Mouse (Mus musculus): Measurements from ENCODE around the gene Fbxw4. TPM values are rescaled to one million over a fixed set of nuclear protein-coding genes. Genes with fewer than 3 reads are reported as not detected.

The Fbxw4 gene
- polyA plus RNA-seq, 1 experiment from 2014 or later, result 5.0 TPM

- ATAC-seq (replicated peaks; ENCODE audit: low FRiP score) (no peak), DNase-seq (ENCODE audit: low spot score) (no peak)
- 12% methylated on average over 3 of the region's 3 CpGs for WGBS
- no peak overlapping the region for H3K27ac ChIP-seq (ENCODE audit: low read depth, low read length)
- H3K4me3 ChIP-seq (ENCODE audit: low read depth, low read length), result peak overlapping the region; percentile 37
- H3K36me3 ChIP-seq (ENCODE audit: control insufficient read depth, insufficient read depth, low read length), result no peaks in the 10 kb centered on the region
- peaks cover 13% of the 10 kb centered on the region; the same call in 1 of the 2 replicates for H3K4me1 ChIP-seq (replicated peaks; ENCODE audit: control insufficient read depth, insufficient read depth, low read length)
- H3K27me3 ChIP-seq (ENCODE audit: control insufficient read depth, insufficient read depth, low read length), result peaks cover 45% of the 10 kb centered on the region
- peak overlapping the region; percentile 74 for H3K4me2 ChIP-seq (ENCODE audit: low read depth, low read length, severe bottlenecking)
- peak overlapping the region; percentile 53 for H3K9ac ChIP-seq (ENCODE audit: low read length)
- H3K9me3 ChIP-seq (ENCODE audit: control insufficient read depth, low read length), result no peaks in the 10 kb centered on the region
Measured at GRCm38 (mm10) chr19:45542061-45542460, 118.1 kb downstream of the Fbxw4 start.

GRCm38 (mm10) chr19:45541409-45542041, 118.6 kb downstream of the Fbxw4 start:
- ATAC-seq (replicated peaks; ENCODE audit: low FRiP score), result peak; percentile 58; the same call in 1 of the 2 replicates
- 1% methylated on average over 47 of the region's 58 CpGs for WGBS

GRCm38 (mm10) chr19:45540657-45541408, 119.3 kb downstream of the Fbxw4 start:
- Histone ChIP-seq H3K9ac (ENCODE audit: low read length) (peak overlapping the region; percentile 53), H3K4me2 (ENCODE audit: low read depth, low read length, severe bottlenecking) (peak overlapping the region; percentile 74), H3K4me3 (ENCODE audit: low read depth, low read length) (peak overlapping the region; percentile 37), H3K27ac (ENCODE audit: low read depth, low read length) (no peak overlapping the region), H3K36me3 (ENCODE audit: control insufficient read depth, insufficient read depth, low read length) (no peaks in the 10 kb centered on the region), H3K27me3 (ENCODE audit: control insufficient read depth, insufficient read depth, low read length) (peaks cover 40% of the 10 kb centered on the region), H3K4me1 (replicated peaks; ENCODE audit: control insufficient read depth, insufficient read depth, low read length) (peaks cover 13% of the 10 kb centered on the region; the same call in 1 of the 2 replicates), H3K9me3 (ENCODE audit: control insufficient read depth, low read length) (no peaks in the 10 kb centered on the region)
- no peak for DNase-seq (ENCODE audit: low spot score)
- ATAC-seq (replicated peaks; ENCODE audit: low FRiP score), result no peak
- 24% methylated on average over 8 of the region's 8 CpGs for WGBS

More at GRCm38 (mm10) chr19:45541409-45542041, 118.6 kb downstream of the Fbxw4 start:
- Histone ChIP-seq H3K4me2 (ENCODE audit: low read depth, low read length, severe bottlenecking) (peak overlapping the region; percentile 74), H3K9ac (ENCODE audit: low read length) (peak overlapping the region; percentile 53), H3K4me1 (replicated peaks; ENCODE audit: control insufficient read depth, insufficient read depth, low read length) (peaks cover 13% of the 10 kb centered on the region; the same call in 1 of the 2 replicates), H3K4me3 (ENCODE audit: low read depth, low read length) (peak overlapping the region; percentile 37), H3K9me3 (ENCODE audit: control insufficient read depth, low read length) (no peaks in the 10 kb centered on the region), H3K27ac (ENCODE audit: low read depth, low read length) (no peak overlapping the region), H3K27me3 (ENCODE audit: control insufficient read depth, insufficient read depth, low read length) (peaks cover 45% of the 10 kb centered on the region), H3K36me3 (ENCODE audit: control insufficient read depth, insufficient read depth, low read length) (no peaks in the 10 kb centered on the region)
- DNase-seq (ENCODE audit: low spot score), result peak; percentile 78

GRCm38 (mm10) chr19:45537505-45537904, 122.6 kb downstream of the Fbxw4 start:
- Histone ChIP-seq H3K4me3 (ENCODE audit: low read depth, low read length) (no peak overlapping the region), H3K27me3 (ENCODE audit: control insufficient read depth, insufficient read depth, low read length) (peaks cover 19% of the 10 kb centered on the region), H3K27ac (ENCODE audit: low read depth, low read length) (no peak overlapping the region), H3K9me3 (ENCODE audit: control insufficient read depth, low read length) (no peaks in the 10 kb centered on the region), H3K9ac (ENCODE audit: low read length) (no peak overlapping the region), H3K4me1 (replicated peaks; ENCODE audit: control insufficient read depth, insufficient read depth, low read length) (peaks cover 12% of the 10 kb centered on the region; the same call in 1 of the 2 replicates), H3K4me2 (ENCODE audit: low read depth, low read length, severe bottlenecking) (no peak overlapping the region), H3K36me3 (ENCODE audit: control insufficient read depth, insufficient read depth, low read length) (no peaks in the 10 kb centered on the region)
- DNase-seq (ENCODE audit: low spot score) (no peak), ATAC-seq (replicated peaks; ENCODE audit: low FRiP score) (no peak)
- 74% methylated on average over 1 of the region's 1 CpGs for WGBS

- Histone ChIP-seq H3K27ac (ENCODE audit: low read depth, low read length) (no peak overlapping the region), H3K4me3 (ENCODE audit: low read depth, low read length) (no peak overlapping the region), H3K4me1 (replicated peaks; ENCODE audit: control insufficient read depth, insufficient read depth, low read length) (peaks cover 5% of the 10 kb centered on the region; the same call in 1 of the 2 replicates), H3K4me2 (ENCODE audit: low read depth, low read length, severe bottlenecking) (no peak overlapping the region), H3K9ac (ENCODE audit: low read length) (no peak overlapping the region), H3K27me3 (ENCODE audit: control insufficient read depth, insufficient read depth, low read length) (peaks cover 7% of the 10 kb centered on the region), H3K36me3 (ENCODE audit: control insufficient read depth, insufficient read depth, low read length) (no peaks in the 10 kb centered on the region), H3K9me3 (ENCODE audit: control insufficient read depth, low read length) (no peaks in the 10 kb centered on the region)
- ATAC-seq (replicated peaks; ENCODE audit: low FRiP score) (no peak; the same call in 1 of the 2 replicates), DNase-seq (ENCODE audit: low spot score) (no peak)
- 69% methylated on average over 6 of the region's 6 CpGs for WGBS
Measured at GRCm38 (mm10) chr19:45535929-45536328, 124.2 kb downstream of the Fbxw4 start.

DNA sequence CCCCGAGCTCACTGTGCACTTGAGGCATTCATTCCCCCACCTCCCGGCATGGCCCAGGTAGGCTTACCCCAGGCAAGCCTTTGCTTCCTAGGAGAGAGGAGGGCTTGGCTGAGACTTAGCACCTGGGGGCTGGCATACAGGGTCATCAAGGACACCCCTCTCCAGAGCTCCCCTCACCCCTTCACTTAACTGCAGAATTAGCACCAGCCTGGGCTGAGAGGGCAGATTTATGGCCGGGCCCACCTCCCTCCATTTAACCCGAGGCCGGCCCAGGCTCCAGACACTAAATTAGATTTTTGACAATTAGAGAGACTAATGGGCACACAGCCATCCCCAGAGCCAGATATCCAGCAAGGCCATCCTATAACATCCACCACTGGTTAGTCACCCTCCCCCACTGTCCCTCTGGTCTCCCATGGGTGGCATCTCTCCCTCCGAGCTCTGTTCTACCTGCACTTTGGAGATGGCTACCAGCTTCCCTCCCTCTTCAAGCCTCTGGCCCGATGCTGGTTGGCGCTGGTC, 124.8 kb downstream of the Fbxw4 start:
- H3K27me3 ChIP-seq (ENCODE audit: control insufficient read depth, insufficient read depth, low read length), result peaks cover 2% of the 10 kb centered on the region; the same call in 1 of the 2 replicates
- DNase-seq (ENCODE audit: low spot score) (no peak), ATAC-seq (replicated peaks; ENCODE audit: low FRiP score) (no peak)
- WGBS, result 86% methylated on average over 8 of the region's 8 CpGs
- H3K4me2 ChIP-seq (ENCODE audit: low read depth, low read length, severe bottlenecking), result no peak overlapping the region
- no peaks in the 10 kb centered on the region for H3K9me3 ChIP-seq (ENCODE audit: control insufficient read depth, low read length)
- H3K36me3 ChIP-seq (ENCODE audit: control insufficient read depth, insufficient read depth, low read length), result no peaks in the 10 kb centered on the region
- peaks cover 5% of the 10 kb centered on the region; the same call in 1 of the 2 replicates for H3K4me1 ChIP-seq (replicated peaks; ENCODE audit: control insufficient read depth, insufficient read depth, low read length)
- H3K27ac ChIP-seq (ENCODE audit: low read depth, low read length), result no peak overlapping the region
- no peak overlapping the region for H3K4me3 ChIP-seq (ENCODE audit: low read depth, low read length)
- H3K9ac ChIP-seq (ENCODE audit: low read length), result no peak overlapping the region

DNA sequence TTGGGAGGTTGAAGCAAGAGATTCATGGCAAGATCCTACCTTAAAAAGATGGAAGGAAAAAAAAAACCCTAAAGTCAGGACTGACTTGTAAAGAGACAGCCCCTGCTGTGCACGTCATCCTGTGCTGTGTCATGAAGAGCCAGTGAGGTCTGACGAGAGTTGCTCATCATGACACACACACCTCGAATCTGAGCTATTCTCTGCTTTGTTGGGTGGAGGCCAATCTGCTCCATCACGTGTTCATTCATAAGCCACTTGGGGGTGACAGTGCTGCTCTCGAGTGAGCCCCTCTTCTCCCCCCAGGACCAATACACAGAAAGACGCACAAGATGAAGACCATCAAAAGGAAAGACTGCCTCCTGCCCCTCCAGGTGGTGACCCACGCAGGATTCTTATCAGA, 126.5 kb downstream of the Fbxw4 start:
- no peak overlapping the region for H3K4me3 ChIP-seq (ENCODE audit: low read depth, low read length)
- DNase-seq (ENCODE audit: low spot score), result no peak
- H3K4me1 ChIP-seq (replicated peaks; ENCODE audit: control insufficient read depth, insufficient read depth, low read length), result peaks cover 5% of the 10 kb centered on the region; the same call in 1 of the 2 replicates
- ATAC-seq (replicated peaks; ENCODE audit: low FRiP score), result no peak
- WGBS, result 77% methylated on average over 7 of the region's 7 CpGs
- no peaks in the 10 kb centered on the region for H3K27me3 ChIP-seq (ENCODE audit: control insufficient read depth, insufficient read depth, low read length)
- no peak overlapping the region for H3K9ac ChIP-seq (ENCODE audit: low read length)
- H3K27ac ChIP-seq (ENCODE audit: low read depth, low read length), result no peak overlapping the region
- H3K4me2 ChIP-seq (ENCODE audit: low read depth, low read length, severe bottlenecking), result no peak overlapping the region
- no peaks in the 10 kb centered on the region for H3K9me3 ChIP-seq (ENCODE audit: control insufficient read depth, low read length)
- peaks cover under 1% of the 10 kb centered on the region; the same call in 1 of the 2 replicates for H3K36me3 ChIP-seq (ENCODE audit: control insufficient read depth, insufficient read depth, low read length)

DNA sequence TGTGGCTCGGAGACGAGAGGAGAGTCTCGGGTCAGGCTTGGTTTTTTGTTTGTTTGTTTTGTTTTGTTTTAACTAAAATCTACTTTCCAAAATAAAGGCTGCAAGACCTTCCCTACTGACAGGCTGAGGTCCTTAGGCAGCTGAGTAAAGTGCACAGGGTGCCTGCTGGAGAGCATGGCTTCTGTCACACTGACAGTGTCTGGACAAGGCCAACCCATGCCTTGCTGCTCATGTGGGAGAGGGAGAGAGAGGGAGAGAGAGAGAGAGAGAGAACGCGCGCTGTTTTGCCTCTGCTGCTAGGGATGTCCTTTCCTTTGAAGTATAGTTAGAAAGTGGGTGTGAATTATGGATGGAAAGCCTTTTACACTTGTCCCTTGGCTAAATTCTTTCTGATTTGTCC, 128.6 kb downstream of the Fbxw4 start:
- H3K27ac ChIP-seq (ENCODE audit: low read depth, low read length), result no peak overlapping the region
- 72% methylated on average over 6 of the region's 6 CpGs for WGBS
- no peak overlapping the region for H3K4me3 ChIP-seq (ENCODE audit: low read depth, low read length)
- H3K36me3 ChIP-seq (ENCODE audit: control insufficient read depth, insufficient read depth, low read length), result peaks cover 5% of the 10 kb centered on the region; the same call in 1 of the 2 replicates
- peaks cover 5% of the 10 kb centered on the region; the same call in 1 of the 2 replicates for H3K4me1 ChIP-seq (replicated peaks; ENCODE audit: control insufficient read depth, insufficient read depth, low read length)
- H3K4me2 ChIP-seq (ENCODE audit: low read depth, low read length, severe bottlenecking), result no peak overlapping the region
- no peaks in the 10 kb centered on the region for H3K9me3 ChIP-seq (ENCODE audit: control insufficient read depth, low read length)
- no peaks in the 10 kb centered on the region for H3K27me3 ChIP-seq (ENCODE audit: control insufficient read depth, insufficient read depth, low read length)
- H3K9ac ChIP-seq (ENCODE audit: low read length), result no peak overlapping the region
- DNase-seq (ENCODE audit: low spot score) (no peak), ATAC-seq (replicated peaks; ENCODE audit: low FRiP score) (no peak)

Measured in forebrain, embryonic 11.5 days (tissue).